Mouse (Mus musculus) testis, postnatal 14 days (tissue): Measurements from ENCODE around the gene Phgr1.

Source experiments
- DNase-seq: peaks from one replicate; pipeline ENCODE4 v3.0.0; 2021; ENCODE audit warnings: low spot score

Gene Phgr1

DNA sequence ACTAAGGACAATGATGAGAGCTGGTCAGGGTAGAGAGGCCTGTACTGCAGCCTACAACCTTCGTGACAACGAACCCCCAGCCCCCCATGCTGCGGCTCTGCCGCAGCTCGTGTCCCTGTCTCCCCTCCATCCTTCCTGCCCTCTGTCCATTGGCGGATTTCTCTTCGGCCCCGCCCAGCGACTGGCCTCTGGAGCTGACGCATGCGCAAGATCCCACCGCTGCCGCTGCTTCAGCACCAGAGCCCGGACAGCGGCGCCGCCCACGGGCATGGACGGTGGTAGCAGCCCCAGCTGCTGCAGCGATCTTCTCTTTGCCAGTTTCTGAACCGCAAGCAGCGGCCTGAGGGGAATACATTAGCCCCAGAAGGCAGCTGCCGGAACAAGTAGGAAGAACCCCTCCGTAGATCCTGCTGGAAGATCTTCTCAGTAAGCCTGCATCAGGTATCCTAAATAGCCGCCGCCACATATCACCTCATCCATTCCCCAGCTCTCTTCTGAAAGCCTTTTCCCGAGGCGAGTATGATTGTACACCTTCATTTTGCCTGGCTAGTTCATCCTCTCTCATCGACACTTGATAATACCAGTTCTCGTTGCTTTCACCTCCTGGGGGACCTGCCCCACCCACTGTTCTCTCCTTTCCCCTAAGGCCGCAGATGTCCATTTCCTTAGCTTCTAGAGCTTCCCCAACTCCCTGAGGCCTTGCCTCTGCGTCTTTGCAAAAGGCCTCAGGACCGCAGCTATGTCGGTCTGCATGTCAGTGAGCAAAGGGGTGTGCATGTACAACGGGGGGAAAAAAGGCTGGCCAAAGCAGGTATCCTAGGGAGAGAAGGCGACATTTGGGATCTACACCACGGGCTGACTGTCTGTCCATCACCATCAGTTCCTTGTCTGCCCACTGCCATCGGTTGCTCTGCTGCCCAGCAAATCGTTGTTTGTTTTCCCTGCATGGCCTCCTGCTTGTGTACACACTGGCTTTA lies 7.2 kb downstream of the Phgr1 start, which contains the start of gene Disp2:
Disp2 (plus strand) TSS at position 216 of the 977 bp plus-strand sequence.
- peak; percentile 91 for DNase-seq

DNA sequence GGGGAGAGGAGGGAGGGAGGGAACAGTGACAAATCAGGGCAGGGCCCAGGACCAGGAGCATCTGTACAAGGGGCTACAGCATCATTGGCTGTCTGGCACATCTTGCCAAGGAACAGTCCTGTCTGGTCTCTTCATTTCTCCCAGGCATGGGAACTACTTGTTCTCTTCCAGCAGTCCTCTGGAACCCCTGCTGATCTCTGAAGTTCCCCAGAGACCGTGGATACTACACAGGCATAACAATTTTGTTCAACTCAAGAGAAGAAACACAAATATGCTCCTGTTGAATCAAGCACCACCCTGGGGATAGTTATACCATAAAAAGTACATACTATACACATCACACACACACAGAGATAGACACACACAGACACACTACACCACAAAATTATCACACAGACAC lies 8.5 kb downstream of the Phgr1 start:
- DNase-seq: no peak

DNA sequence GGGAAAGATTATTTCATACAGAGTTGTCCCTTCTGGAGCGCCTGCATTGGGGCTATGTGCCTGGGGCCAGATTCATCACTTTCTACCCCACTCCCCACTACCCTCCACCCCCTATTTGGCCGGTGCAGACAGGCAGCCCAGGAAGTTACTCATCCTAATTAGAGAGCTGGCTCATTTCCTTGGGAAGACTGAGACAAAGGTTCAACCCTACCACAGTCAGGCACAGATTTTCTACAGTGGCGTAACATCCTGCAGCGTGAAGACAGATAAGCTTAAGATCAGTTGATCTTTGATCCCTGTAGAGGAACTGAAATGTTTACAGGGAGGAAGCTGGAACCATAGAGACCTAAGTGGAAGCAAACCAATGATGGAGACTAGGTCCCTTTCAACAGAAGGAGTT lies 9.7 kb downstream of the Phgr1 start:
- no peak for DNase-seq

DNA sequence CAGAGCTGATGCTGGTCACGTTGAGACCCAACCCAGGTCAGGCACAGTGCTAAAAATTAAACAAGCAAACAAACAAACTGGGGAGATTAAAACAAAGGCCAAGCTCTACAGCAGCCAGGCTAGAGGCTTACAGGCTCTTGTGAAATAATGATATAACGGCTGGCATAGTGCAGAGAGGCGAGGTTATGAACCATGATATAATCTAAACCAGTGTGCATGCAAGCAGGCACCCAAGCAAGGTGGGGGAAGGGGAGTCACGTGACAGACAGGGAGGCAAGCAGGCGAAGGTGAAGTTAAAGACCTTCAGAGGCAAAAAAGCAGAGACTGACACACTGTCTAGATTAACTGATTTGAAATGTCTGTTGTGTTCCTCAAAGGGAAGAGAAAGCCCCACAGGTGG lies 10.5 kb downstream of the Phgr1 start:
- no peak for DNase-seq

DNA sequence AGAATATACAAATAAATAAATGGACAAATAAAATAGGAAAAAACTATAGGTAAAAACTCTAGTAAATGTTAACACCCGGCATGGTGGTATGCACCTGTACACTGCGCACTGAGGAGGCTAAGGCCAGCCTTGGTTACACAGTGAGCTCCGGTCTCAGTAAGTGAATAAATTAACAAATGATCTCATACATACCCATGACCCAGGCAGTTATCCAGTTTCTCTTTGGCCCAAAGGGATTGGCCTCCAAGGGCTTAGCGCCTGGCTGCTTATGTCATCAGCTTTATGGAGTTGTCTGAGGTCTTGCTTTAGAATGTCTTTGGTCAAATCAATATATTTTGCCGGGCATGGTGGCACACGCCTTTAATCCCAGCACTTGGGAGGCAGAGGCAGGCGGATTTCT lies 11.1 kb downstream of the Phgr1 start:
- no peak for DNase-seq

DNA sequence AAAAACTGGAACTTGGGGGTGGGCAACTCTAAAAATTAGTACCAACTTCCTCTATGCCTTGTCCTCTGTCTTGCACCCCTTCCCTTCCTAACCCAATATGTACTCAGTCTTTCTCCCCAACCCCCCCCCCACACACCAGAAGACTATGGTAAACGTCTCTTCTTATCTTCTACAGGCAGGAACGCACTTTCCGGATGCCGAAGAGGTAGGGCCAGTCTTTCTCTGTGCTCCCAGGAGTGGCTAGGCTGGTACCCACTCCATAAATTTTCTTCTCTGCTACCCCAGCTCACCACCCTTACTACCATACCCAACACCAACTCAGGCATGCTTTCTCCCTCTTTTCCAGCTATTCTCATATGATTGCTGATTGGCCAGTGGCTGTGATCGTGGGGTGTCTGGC lies 14.0 kb downstream of the Phgr1 start:
- no peak for DNase-seq

DNA sequence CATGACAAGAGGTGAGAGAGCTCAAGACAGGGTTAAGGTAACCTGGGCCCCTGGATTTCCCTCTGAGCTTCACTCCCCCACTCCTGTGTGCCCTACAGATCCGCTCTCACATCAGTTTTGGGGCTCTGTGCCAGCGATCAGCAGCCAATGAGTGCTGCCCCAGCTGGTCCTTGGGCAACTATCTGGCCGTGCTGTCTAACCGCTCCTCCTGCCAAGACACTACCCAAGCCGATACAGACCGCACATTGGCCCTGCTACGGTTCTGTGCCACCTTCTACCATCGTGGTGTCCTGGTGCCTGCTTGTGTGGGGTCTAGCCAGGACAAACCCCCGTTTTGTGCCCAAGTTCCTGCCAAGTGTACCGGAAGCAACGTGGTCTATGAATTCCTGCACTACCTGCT lies 16.9 kb downstream of the Phgr1 start:
- DNase-seq: no peak

DNA sequence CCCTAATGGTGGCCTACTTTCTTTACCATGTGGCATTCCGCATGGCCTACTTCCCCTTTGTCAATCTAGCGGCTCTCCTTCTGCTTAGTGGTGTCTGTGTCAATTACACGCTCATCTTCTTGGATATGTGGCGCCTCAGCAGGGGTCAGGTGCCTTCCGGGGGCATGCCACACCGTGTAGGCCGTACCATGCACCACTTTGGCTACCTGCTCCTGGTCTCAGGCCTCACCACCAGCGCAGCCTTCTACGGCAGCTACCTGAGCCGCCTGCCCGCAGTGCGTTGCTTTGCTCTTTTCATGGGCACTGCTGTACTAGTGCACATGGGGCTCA lies 17.6 kb downstream of the Phgr1 start:
- no peak for DNase-seq

DNA sequence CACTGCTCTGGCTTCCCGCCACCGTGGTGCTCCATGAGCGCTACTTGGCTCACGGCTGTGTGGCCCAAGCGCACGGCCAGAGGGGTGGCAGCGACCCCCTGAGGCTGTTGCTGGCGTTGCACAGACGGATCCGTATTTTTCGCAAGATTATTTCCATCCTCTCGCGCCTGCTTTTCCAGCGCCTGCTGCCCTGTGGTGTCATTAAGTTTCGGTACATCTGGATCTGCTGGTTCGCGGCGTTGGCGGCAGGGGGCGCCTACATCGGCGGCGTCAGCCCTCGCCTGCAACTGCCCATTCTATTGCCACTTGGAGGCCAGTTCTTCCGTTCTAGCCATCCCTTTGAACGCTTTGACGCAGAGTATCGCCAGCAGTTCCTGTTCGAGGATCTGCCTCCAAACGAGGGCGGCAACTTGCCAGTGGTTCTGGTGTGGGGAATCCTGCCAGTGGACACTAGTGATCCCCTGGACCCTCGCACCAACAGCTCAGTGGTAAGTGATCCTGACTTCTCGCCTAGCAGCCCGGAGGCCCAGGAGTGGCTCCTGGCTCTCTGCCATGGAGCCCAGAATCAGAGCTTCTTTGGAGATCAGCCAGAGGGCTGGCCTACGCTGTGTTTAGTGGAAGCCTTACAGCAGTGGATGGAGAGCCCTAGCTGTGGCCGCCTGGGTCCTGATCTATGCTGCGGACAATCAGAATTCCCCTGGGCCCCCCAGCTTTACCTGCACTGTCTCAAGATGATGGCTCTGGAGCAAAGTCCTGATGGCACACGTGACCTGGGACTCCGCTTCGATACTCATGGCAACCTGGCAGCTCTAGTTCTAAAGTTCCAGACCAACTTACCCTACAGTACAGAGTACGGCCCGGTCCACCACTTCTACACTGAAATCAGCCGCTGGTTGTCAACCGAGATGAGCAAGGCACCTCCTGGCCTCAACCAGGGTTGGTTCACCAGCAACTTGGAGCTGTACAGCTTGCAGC lies 18.3 kb downstream of the Phgr1 start:
- DNase-seq: peak; percentile 53

DNA sequence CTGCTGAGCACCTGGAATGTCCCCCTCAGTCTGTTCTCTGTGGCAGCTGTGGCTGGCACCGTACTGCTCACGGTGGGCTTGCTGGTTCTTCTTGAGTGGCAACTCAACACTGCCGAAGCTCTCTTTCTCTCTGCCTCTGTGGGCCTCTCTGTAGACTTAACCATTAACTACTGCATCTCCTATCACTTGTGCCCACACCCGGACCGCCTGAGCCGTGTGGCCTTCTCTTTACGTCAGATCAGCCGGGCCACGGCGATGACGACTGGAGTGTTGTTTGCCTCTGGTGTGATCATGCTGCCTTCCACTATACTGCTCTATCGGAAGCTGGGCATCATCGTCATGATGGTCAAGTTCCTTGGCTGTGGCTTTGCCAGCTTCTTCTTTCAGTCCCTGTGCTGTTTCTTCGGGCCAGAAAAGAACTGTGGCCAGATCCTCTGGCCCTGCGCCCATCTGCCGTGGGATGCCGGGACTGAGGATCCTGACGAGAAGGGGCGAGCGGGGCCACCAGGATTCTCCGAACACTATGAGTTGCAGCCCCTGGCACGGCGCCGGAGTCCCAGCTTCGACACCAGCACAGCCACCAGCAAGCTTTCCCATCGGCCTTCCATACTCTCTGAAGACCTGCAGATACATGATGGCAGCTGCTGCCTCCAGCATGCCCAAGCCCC lies 19.2 kb downstream of the Phgr1 start:
- DNase-seq: no peak

DNA sequence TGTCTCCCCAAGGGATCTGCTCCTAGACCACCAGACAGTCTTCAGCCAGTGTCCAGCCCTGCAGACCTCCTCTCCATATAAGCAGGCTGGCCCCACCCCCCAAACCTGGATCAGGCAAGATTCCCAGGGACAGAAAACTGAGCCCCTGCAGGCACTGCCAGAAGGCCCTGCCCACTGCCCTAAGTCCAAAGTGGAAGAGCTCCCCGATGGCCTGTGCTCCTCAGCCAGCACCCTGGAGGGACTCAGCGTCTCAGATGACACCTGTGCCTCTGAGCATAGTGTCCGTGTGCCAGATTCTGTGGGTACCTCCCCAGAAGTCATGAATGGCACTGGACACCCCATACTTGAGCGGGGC lies 19.7 kb downstream of the Phgr1 start:
- DNase-seq: no peak

DNA sequence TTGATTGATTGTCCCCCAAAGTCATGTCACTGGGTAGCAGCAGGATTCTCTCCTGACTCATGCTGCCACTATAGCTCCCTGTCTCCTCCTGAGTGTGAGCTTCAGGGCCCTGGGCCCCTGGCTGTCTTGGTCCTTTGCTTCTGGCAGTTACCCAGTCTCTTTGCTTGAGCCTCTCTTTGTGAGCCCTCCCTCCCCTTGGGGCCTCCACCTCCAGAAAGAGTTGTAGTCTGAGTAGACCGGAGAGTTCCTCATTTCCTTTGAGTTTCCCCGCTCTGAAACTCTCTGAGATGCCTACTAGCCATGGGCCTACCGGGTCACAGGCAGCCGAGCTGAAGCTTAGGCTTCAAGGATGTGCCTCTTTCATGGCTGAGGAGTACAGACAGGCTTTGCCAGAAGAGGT lies 21.1 kb downstream of the Phgr1 start:
- DNase-seq: no peak

DNA sequence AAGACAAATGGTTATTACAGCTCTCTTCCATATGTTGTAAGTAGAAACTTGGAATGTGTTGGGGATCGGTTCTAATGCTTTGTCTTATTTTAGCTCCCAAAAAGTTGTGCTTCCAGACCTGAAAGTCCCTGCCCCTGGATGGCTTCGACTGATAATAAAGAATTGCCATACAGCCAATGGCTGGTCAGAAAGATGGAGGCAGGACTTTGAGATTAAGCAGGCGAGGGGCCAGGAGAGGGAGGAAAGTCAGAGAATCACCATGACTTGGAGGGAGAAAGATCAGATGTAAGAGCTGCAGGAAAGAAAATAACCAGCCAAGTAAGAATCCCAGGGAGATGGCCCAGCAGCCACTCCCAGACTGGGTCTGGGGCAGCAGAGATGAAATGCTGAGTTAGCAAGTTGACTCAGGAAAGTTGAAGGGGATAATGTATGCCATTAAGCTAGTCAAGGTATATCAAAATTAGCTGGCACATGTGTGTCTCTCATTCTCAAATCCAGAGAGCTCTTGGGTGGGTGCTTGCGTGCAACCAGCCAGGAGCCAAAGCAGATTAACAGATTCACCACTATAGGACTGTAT lies 30.1 kb downstream of the Phgr1 start:
- DNase-seq: no peak

DNA sequence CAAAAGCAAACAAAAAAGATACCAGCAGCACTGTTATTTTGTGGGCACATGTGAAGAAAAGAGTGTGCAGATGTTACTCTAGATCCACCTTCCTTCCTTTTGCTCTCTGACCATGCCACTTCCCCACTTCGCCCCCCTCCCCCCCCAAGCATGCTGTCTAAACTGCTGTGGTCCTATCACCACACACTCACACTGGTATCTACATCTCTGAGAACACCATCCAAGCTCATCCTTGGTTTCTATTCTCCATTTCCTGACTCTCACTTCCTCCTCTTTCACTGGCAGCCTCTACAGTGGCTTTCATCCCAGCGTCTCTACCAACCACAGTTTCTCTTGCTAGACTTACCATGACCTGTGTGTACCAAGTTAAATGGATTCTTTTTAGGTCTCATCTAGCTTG lies 31.9 kb downstream of the Phgr1 start:
- no peak for DNase-seq

DNA sequence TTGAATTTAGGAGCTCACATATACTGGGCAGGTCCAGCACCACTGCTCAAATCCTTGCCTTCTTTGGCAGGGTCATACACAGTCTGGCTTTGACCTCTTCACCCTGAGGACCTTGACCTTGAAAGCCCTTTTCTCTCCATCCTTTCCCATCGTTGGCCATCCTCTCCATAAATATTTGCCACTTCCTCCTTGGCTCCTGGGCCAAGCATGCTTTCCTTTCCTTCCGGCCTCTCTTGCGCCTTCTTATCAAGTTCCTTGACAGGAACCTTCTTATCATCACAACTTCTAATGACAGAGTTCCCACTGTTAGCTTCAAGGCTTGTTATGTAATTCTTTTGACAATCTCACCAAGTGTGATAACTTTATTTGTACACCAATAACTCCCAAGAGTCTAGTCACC lies 32.6 kb downstream of the Phgr1 start:
- no peak for DNase-seq

DNA sequence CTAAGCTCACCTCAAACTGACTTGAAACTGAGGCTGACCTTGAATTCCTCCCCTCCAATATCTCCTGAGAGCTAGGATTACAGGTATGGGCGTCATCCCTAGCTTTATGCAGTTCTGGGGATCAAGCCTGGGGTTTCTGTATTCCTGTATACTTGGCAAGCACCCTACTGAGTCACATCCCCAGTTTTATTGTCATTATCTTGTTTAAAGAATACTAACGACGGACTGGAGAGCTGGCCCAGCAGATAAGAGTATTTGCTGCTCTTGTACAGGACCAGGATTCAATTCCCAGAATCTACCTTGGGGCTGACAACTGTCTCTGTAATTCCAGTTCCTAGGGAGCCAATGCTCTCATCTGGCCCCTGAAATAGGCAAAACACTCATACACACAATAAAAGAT lies 33.2 kb downstream of the Phgr1 start:
- DNase-seq: no peak

DNA sequence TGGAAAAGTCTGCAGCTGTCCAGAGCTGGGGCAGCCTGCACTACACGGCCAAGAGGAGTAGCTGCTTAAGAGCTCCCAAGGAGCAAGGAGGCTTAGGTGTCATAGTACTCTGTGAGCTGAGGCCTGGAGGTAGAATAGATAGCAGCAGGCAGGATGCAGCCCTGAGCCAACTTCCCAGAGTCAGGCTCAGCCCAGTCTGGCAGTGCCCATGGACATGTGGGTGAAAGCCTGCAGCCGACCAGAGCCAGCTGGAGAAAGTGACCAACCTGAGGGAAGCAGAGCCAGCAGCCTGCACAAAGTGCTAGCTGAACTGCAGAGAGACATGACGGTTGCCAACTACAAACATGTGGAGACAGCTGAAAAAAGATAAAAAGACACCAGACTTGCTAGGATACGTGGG lies 34.3 kb downstream of the Phgr1 start:
- no peak for DNase-seq

DNA sequence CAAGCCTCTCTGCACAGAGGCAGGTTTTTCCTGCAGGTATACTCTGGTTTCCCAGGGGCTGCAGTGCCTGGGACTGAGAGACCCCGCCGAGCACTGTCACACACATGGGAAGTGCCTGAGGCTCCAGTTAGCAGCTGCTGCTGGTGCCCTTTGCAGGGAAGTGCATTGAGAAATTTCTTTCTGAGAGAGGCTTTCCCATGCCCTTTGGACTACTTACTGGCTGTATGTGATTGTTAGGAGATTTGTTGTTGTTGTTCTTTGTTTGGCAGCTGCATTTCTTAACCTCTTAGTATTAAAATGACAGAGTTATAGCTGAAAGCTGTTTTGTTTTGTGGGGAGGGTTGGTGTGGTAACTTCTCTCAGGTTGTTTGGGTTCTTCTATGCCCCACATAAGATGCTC lies 38.3 kb downstream of the Phgr1 start:
- no peak for DNase-seq

DNA sequence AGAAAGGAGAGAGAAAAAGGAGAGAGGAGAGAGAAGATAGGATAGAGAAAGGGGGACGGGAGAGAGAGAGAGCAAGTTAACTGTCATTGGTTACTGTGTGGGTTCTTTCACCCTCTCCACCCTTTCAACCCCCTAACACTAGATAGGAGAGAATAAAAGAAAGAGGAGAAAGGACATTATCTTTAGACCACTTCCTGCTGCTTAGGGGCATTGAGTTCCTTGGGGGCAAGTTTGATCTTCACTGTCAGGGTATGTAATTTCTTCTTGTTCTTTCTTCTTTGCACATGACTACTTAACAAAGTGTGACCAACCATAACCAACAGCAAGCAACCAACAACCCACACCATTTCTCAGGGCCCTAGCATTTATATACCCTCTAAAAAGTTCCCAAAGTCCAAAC lies 40.2 kb downstream of the Phgr1 start:
- DNase-seq: no peak

DNA sequence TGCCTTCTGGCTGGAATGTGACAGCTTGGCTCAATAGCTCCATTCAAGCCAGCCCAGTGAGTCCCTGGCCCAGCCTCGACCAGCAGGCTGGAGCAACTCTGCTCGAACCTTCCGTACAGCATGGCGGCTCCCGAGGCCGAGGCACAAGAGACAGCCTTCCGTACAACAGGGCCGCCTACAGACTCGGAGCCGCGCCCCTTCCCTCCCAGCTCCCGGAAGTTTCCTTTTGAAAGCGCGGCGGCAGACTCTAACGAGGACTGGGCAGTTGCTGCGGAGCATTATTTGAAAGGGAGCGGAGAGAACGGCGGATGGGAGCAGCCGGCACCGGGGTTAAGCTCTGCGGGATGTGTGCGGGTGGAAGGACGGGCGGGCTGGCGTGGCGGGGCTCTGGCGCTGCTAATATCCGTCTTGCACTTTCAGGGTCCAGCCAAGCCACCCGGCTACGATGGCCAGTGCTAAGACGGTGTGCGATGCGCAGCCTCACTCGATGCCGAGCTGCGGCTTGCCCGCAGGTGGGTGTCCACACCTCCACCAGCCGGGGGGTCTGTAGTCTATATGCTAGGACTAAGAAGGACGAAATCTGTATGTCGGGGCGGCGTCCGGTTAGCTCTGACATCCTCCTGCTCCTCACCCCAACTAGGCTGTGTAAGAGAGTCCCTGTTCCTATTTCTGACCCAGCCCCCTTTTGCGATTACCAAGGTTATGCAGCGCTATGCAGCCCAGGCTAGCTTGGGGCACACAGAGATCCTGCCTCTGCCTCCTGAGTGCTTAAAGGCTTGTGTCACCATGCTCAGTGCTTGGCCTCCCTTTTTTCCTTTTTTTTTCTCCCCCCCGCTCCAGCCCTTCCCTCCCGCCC lies 41.6 kb downstream of the Phgr1 start, which contains the start of gene Knstrn:
Knstrn (plus strand) TSS at position 23 of the 856 bp plus-strand sequence.
- peak; percentile 88 for DNase-seq

DNA sequence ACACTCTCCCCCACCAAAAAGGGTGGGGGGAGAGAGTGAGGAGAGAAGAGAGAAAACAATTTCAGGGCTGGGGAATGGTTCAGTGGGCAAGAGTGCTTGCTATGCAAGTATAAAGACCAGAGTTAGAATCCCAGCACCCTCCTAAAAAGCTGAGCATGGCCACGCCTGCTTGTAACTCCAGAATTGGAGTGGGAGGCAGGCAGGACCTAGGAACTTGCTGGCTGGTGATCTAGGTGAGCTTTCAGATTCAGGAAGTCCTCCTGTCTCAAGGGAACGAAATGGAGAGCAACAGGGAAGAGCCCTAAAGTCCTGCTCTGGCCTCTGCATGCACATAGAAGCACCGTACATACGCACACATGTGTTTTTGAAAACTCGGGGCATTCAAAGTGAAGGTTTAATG lies 50.2 kb downstream of the Phgr1 start:
- no peak for DNase-seq
